Mouse (Mus musculus) cerebellum, adult 2 months (tissue): ENCODE data around the gene Unc45b.

Experiments used
- CTCF ChIP-seq: fragments of 200-500 bp; IDR thresholded peaks from 2 replicates; pipeline ENCODE4 v1.5.1; 2011; ENCODE audit warnings: low read depth, mild to moderate bottlenecking, control low read depth, low read length, moderate library complexity, borderline replicate concordance; ENCODE audit not compliant: insufficient read depth
- POLR2A ChIP-seq: fragments of 200-500 bp; IDR thresholded peaks from 2 replicates; pipeline ENCODE4 v1.6.1; 2011; ENCODE audit warnings: low read length, control low read depth, borderline replicate concordance; ENCODE audit not compliant: insufficient read depth

DNA sequence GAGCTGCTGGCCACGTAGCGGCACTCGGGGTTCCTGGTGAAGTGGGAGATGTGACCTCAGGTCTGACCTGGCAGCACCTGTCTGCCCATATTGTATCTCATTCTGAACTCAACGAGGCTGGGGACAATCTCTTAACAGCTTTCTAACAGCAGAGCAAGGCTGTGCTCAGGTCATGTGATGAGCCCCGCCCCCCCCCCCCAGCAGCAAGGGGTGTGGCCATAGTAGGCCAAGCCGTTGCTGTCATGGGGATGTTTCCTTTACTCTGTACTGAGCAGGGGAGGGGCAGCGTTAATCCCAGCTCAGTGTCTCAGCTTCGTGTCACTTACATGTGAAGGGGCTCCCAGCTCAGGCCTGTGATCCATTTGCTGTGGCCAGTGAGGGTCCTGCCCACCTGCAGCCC, 5.4 kb upstream of the Unc45b start:
- TF ChIP-seq CTCF (no peak), POLR2A (no peak)
